Mouse (Mus musculus) liver, embryonic 14.5 days (tissue): ENCODE data around the gene Pex7. TPM values are rescaled to one million over a fixed set of nuclear protein-coding genes. Genes with fewer than 3 reads are reported as not detected.

ENCODE experiments used
- ATAC-seq: fragments of 200-750 bp; cut with Nextera tagmentation; 2 replicates; pipeline ENCODE4 v1.8.0; 2017; ENCODE audit warnings: moderate number of reproducible peaks, mild to moderate bottlenecking, moderate library complexity; ENCODE audit not compliant: insufficient read depth
- DNase-seq, 3 experiments: peaks; one replicate each; pipeline ENCODE4 v3.0.0-alpha.2; 2012 to 2013; ENCODE audit warnings: low read depth in 3 of 3, low spot score in 3 of 3
- H3K27ac ChIP-seq: fragments of 300-500 bp; sonication (generic); 2 replicates; pipeline ENCODE4 v1.5.1; 2014; ENCODE audit warnings: moderate library complexity, mild to moderate bottlenecking, control low read depth, inconsistent platforms
- H3K27me3 ChIP-seq: fragments of 300-500 bp; sonication (generic); 2 replicates; pipeline ENCODE4 v1.6.1; 2014; ENCODE audit warnings: mild to moderate bottlenecking, low read length, moderate library complexity; ENCODE audit not compliant: control insufficient read depth, insufficient read depth
- H3K36me3 ChIP-seq: fragments of 300-500 bp; sonication (generic); replicated peaks from 2 replicates; pipeline ENCODE4 v1.6.1; 2014; ENCODE audit warnings: low read depth; ENCODE audit not compliant: control insufficient read depth, insufficient read depth
- H3K4me1 ChIP-seq, 2 experiments: fragments of 200-500 bp in 1 of 2; fragments of 300-500 bp in 1 of 2; sonication (generic) in 1 of 2; replicated peaks; 2 replicates each; pipeline ENCODE4 v1.6.1; 2012 to 2014; ENCODE audit warnings: antibody characterized with exemption in 1 of 2, inconsistent platforms in 1 of 2, low read length in 1 of 2; ENCODE audit not compliant: control insufficient read depth in 2 of 2, insufficient read depth in 2 of 2
- H3K4me2 ChIP-seq: fragments of 300-500 bp; sonication (generic); 2 replicates; pipeline ENCODE4 v1.6.1; 2014; ENCODE audit warnings: low read depth, mild to moderate bottlenecking, control low read depth, moderate library complexity
- H3K4me3 ChIP-seq, 2 experiments: fragments of 200-500 bp in 1 of 2; fragments of 300-500 bp in 1 of 2; sonication (generic) in 1 of 2; 2 replicates each; pipeline ENCODE4 v1.5.1; 2012 to 2014; ENCODE audit warnings: low read depth in 2 of 2, low read length in 2 of 2, mild to moderate bottlenecking in 2 of 2, control low read depth in 1 of 2, inconsistent platforms in 1 of 2, moderate library complexity in 1 of 2; ENCODE audit not compliant: insufficient read depth in 1 of 2
- H3K9ac ChIP-seq: fragments of 300-500 bp; sonication (generic); replicated peaks from 2 replicates; pipeline ENCODE4 v1.6.1; 2014; ENCODE audit warnings: mild to moderate bottlenecking, control low read depth, moderate library complexity
- H3K9me3 ChIP-seq: fragments of 300-500 bp; sonication (generic); 2 replicates; pipeline ENCODE4 v1.6.1; 2016; ENCODE audit warnings: low read length, mixed read lengths; ENCODE audit not compliant: control insufficient read depth
- CTCF ChIP-seq: IDR thresholded peaks from 2 replicates; pipeline ENCODE4 v1.5.1; 2016; ENCODE audit warnings: antibody characterized with exemption, low read depth, control low read depth
- EP300 ChIP-seq: IDR thresholded peaks from 2 replicates; pipeline ENCODE4 v1.6.1; 2016; ENCODE audit warnings: antibody characterized with exemption, low read depth
- WGBS: fragments of 180-500 bp; shearing (Covaris S2); extraction: QIAGEN DNeasy Blood & Tissue Kit; methylation state at CpG from one replicate; pipeline ENCODE4 v1.1.7; 2014; ENCODE audit not compliant: insufficient replicate concordance; 5-methylcytosine and 5-hydroxymethylcytosine counted together
- polyA plus RNA-seq, 2 experiments: library from polyadenylated mRNA; depleted of rRNA in 1 of 2; stranded (reverse) in 1 of 2; unstranded in 1 of 2; fragments of >200 nt; fragmentation: Nextera tagmentation in 1 of 2; extraction: Ambion mirVana in 1 of 2; gene quantifications; 2 replicates each; pipeline versions ENCODE4 v1.2.1 to v1.2.3; 2012 to 2014

The Pex7 gene
- polyA plus RNA-seq, 2 experiments = 13.3 to 30.8 TPM

DNA sequence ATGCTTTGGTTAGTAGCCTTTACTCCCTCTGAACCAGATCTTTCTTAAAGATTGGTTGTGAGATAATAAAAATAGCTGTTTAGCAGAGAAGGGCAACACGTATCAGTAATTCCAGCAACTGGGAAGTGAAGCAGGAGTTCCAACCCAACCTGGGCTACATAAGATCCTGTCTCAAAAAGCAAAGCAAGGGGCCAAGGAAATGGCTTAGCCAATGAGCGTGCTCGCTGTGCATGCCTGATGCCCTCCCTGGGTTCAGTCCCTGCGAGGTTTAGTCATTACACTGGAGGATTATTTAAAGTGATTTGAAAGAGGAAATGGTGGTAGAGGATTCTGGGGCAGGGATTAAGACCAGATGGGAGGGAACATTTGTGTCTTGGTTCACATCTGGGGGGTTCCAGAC is 41.6 kb upstream of the Pex7 start:
- Histone ChIP-seq H3K4me2 (no peak overlapping the region), H3K4me1 (peaks cover 0 to 4% of the 10 kb centered on the region in 2 experiments; a peak in 1 of 4 replicates), H3K9me3 (no peaks in the 10 kb centered on the region), H3K9ac (no peak overlapping the region), H3K36me3 (no peaks in the 10 kb centered on the region), H3K4me3 (no peak overlapping the region), H3K27me3 (no peaks in the 10 kb centered on the region), H3K27ac (no peak overlapping the region)
- TF ChIP-seq CTCF = no peak
- TF ChIP-seq EP300 = no peak
- ATAC-seq = no peak
- 68% methylated on average over 4 of the region's 4 CpGs for WGBS
- DNase-seq = no peak

DNA sequence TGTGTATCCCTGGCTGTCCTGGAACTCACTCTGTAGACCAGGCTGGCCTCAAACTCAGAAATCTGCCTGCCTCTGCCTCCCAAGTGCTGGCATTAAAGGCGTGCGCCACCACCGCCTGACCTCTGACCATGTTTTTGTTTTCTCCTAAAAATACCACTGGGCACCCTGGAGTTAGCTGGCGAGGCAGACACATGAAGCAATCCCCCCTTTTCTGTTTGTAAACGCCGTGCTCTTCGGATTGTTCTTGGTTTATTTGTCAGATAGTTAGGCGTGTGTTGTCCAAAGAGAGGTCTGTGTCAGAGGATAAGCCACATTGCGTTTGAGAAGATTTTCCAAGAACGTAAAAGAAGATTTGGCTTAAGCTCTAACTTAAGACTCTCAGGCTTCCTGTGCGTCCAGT is 40.9 kb upstream of the Pex7 start:
- 65% methylated on average over 11 of the region's 11 CpGs for WGBS
- no peak overlapping the region for H3K4me3 ChIP-seq
- H3K27me3 ChIP-seq = no peaks in the 10 kb centered on the region
- H3K27ac ChIP-seq = no peak overlapping the region
- DNase-seq = no peak
- no peaks in the 10 kb centered on the region for H3K36me3 ChIP-seq
- no peak overlapping the region for H3K9ac ChIP-seq
- ATAC-seq = no peak
- H3K9me3 ChIP-seq = no peaks in the 10 kb centered on the region
- TF ChIP-seq EP300 (no peak), CTCF (no peak)
- H3K4me1 ChIP-seq = peaks cover 0 to 4% of the 10 kb centered on the region in 2 experiments; a peak in 1 of 4 replicates
- H3K4me2 ChIP-seq = no peak overlapping the region

DNA sequence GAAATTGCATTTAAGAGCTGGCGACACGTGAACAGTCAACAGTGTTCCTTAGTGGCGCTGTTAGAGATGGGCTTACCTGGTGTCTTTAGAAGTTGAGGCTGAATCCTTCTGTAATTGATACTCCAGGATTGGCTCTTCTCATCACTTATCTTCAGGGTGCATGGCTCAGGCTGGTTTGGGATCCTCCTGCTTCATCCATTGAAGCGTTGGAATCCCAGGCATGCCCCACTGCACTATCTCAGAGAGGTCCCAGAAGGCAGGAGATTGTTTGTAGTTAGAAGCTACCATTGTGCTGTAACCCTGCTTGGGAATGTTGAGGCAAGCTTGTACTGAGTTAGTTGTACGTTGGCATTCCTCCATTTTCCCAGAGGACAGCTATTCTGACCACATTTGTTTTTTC is 40.4 kb upstream of the Pex7 start:
- no peak overlapping the region for H3K27ac ChIP-seq
- 76% methylated on average over 5 of the region's 5 CpGs for WGBS
- TF ChIP-seq CTCF (no peak), EP300 (no peak)

DNA sequence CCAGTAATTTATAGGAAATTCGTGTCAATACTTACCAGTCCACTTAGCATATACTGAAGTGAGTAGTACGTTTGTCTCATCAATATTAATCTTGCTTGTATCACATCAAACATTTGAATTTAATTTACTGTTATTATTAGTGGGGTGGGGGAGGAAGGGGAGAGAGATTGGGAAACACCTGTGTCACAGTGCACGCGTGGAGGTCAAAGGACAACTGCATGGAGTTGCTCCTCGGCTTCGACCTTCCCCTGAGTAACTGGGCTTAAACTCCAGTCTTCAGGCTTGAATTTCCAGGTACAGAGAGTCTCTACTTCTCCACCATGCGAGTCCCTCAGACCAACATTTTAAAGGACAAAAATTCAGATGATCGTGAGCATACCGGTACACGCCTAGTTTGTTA is 40.0 kb upstream of the Pex7 start:
- TF ChIP-seq CTCF (no peak), EP300 (no peak)
- H3K9ac ChIP-seq = no peak overlapping the region
- 0 out of 4 replicates have a peak, but pooled peaks cover 0 to 2% of the 10 kb centered on the region in 2 experiments for H3K4me1 ChIP-seq
- H3K4me2 ChIP-seq = no peak overlapping the region
- no peaks in the 10 kb centered on the region for H3K27me3 ChIP-seq
- DNase-seq (no peak), ATAC-seq (no peak)
- no peaks in the 10 kb centered on the region for H3K36me3 ChIP-seq
- no peaks in the 10 kb centered on the region for H3K9me3 ChIP-seq
- 80% methylated on average over 10 of the region's 10 CpGs for WGBS
- H3K4me3 ChIP-seq = no peak overlapping the region
- H3K27ac ChIP-seq = no peak overlapping the region

More for the DNA sequence above, 40.4 kb upstream of the Pex7 start:
- ATAC-seq (no peak), DNase-seq (no peak)
- Histone ChIP-seq H3K4me1 (0 out of 4 replicates have a peak, but pooled peaks cover 0 to 2% of the 10 kb centered on the region in 2 experiments), H3K27me3 (no peaks in the 10 kb centered on the region), H3K36me3 (no peaks in the 10 kb centered on the region), H3K9ac (no peak overlapping the region), H3K4me3 (no peak overlapping the region), H3K4me2 (no peak overlapping the region), H3K9me3 (no peaks in the 10 kb centered on the region)

DNA sequence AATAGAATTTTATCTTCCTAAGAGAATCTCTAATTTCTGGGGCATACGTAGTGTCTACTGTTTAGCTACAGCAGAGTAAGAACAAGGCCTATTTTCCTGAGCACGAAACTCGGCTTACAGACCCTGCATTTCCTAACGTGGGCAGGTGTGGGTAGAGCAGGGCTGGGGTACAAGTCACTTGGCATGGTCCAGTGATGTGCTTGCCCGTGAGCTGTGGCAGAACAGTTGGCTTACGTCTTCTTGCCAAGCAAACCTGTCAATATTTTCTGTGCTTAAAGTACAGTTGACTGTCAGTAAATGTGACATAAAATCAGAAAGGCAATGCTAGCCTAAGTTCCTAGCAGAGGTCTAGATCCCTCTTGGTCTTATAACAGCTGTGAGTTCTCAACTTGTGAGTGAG is 39.2 kb upstream of the Pex7 start:
- Histone ChIP-seq H3K9me3 (no peaks in the 10 kb centered on the region), H3K4me3 (no peak overlapping the region), H3K4me1 (0 out of 4 replicates have a peak, but pooled peaks cover 0 to 2% of the 10 kb centered on the region in 2 experiments), H3K27ac (no peak overlapping the region), H3K36me3 (no peaks in the 10 kb centered on the region), H3K9ac (no peak overlapping the region), H3K27me3 (no peaks in the 10 kb centered on the region), H3K4me2 (no peak overlapping the region)
- 76% methylated on average over 6 of the region's 6 CpGs for WGBS
- no peak for TF ChIP-seq CTCF
- TF ChIP-seq EP300 = no peak
- no peak for DNase-seq
- ATAC-seq = no peak
